Mouse (Mus musculus): ENCODE data around the gene Aplnr.

DNA sequence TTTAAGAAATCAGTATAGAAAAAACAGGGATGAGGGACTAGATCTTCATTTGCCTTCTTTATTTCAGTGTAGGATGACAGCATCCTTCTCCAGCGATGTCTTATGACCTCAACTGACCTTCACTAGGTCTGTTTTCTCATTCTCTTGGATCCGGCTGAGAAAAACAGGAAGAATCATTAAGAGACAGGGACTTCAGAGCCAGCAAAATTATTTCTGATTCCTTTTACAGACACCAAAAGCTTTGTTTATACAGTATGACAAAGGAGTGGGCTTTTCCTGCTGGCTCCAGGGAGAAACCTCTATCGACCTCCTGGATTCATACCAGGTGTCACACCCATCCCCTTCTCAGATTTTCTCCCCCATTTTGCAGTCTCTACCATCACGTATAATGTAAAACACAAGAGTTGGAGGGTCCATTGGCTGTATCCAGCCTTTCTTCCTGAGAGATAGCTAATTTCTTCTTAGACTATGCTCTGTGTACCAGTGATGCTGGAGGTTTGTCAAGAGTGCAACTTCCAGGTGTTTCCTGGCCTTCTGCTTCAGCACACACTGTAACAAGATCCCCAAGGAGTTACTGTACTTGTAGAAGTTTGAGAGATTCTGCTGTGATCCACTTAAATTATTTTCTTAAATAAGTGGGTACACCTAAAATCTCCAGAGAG lies 42.2 kb downstream of the Aplnr start:
- no peak for TF ChIP-seq CTCF (IDR thresholded peaks at IDR 0.05; ENCODE audit: borderline replicate concordance, insufficient read depth, low read length)
- TF ChIP-seq POLR2A (IDR thresholded peaks at IDR 0.05; ENCODE audit: low read depth, low read length) = no peak

Measured in embryonic fibroblast, embryonic 13.5 days (primary cell).